Mouse (Mus musculus): ENCODE measurements at regions not wholly inside any gene's neighbourhood (a gene's known extent, or its start where the extent isn't known, plus 50 kb on each side); places are given as distances from the start of the nearest gene placed in this dataset.
"Not testable (repeated sequence)": the region's sequence is repeated elsewhere in the genome, so short reads cannot be mapped to it uniquely, and the experiment has no call there.

DNA sequence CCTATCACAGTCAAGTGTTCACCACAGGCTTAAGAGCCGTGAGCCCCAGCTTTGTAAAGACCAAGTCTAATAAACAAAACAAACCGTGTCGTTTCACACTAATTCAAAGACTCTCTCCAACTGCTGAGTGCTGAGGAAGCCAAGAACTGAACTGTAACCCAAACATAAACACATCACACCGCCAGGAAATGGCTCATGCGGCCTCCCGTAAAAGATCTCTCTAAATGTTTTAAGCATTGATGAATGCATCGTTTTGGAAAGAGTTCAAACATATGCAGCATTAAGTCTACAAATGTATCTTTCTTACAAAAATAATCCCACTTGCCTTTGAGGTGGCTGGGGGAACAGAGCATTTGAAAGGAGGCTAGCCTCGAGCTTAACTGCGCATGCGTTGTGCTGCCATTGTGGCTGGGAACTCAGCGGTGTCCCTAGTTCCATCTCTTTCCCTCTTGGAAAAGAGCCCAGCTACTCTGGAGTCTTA lies 280.7 kb downstream of the Gxylt1 start:
- DNase-seq: no peak

DNA sequence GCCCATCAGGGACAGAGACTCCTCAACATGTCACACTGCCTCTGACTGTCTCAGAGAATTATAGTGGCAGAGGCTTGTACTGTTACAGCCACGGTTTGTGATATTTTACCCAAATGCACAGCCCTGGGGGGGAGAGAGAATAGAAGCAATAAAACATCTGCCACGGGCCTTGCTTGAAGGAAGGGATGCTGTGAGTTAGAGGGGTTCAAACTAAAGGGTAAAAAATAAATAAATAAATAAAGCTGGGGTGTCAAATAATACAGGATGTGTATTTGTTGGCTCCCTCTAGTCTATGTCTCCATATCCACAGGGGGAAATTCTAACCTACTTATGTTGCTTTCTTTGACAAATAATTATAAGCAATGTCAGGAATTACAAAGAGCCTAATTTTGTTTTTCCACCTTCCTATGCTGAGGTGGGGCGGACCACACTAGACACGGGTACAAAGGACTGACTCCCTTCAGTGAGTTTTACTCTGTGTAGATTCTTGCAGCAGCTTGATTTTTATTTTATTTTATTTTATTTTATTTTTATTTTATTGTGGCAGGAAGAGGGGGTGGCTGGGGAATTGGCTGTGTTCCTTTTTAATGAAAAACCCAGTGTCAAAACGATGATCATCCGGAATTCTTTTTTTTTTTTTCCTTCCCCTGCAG lies 281.3 kb downstream of the Gxylt1 start:
- DNase-seq: no peak

- DNase-seq: no peak
These were observed 299.2 kb downstream of the Gxylt1 start for GRCm38 (mm10) chr15:92975774-92976173.

- DNase-seq: no peak
These were observed 300.0 kb downstream of the Gxylt1 start for GRCm38 (mm10) chr15:92974931-92975330.

DNA sequence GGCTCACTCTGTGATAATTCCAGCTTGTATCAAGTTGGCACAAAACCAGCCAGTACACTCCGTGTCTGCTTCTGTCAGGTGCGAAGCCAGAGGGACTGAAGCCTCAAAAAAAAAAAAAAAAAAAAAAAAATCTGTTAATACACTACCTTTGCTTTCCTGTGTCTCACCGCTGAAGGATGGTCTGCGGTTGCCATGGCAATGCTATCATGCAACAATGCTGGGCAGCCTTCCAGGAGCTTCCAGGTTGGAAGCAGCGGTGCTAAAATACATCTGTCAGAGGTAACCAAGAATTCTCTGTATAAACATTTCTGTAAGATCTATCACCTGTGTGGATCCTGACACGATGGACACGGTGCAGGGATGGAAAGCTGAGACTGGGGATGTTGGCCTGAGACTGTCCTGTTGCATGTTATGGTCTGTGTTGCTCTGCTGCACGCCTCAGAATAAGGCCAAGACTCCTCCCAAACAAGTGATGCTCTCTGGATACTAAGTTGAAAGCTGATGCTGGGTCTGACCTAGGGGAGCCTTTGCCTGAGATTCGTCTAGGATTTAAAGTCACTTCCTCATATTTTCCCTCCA lies 301.2 kb downstream of the Gxylt1 start:
- DNase-seq: no peak

GRCm38 (mm10) chr15:92965556-92965955 lies 309.4 kb downstream of the Gxylt1 start:
- no peak for DNase-seq

DNA sequence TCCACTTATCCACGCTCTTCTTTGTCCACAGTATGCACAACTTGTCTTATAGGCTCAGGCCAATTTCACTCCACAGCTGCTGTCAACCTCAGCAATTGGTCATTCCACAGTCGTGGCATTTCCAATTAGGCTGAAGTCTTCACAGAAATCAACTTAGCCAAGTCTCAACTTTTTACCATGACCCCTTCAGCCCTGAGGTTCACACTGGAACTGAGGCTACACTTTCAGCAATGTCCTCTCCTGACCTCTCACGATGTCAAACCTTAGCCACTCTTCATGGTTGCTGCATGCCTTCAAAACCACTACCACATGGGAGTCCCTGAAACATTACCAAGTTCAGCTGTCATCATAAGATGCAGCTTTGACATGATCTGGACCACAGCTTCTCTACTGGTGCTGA lies 310.1 kb downstream of the Gxylt1 start:
- DNase-seq: no peak

- no peak for DNase-seq
These were observed 310.8 kb downstream of the Gxylt1 start for GRCm38 (mm10) chr15:92964131-92964530.

GRCm38 (mm10) chr15:92950912-92951311 lies 324.1 kb downstream of the Gxylt1 start:
- not testable (repeated sequence) for DNase-seq

GRCm38 (mm10) chr15:92946216-92946615 lies 328.8 kb downstream of the Gxylt1 start:
- DNase-seq: no peak

- DNase-seq: no peak
These were observed 371.2 kb downstream of the Gxylt1 start for GRCm38 (mm10) chr15:92903821-92904220.

DNA sequence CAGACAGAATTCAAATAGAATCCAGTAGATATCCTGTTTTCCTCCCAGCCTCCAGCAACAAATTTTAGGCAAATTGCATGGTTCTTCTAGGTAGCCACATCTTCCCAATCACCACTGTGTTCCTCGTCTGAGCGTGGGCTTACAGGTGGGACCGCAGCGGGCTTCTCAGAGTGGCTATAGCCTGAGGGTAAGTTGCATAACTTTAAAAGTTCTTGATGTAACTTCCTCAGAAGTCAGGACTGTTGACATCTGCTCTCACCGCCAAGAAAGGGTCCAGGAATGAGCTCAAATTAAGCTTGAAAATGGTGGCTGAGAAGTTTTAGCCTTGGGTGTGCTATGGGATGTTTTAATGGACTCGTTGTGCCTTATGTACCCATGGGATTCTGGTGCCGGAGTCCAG lies 377.7 kb downstream of the Gxylt1 start:
- no peak for DNase-seq

DNA sequence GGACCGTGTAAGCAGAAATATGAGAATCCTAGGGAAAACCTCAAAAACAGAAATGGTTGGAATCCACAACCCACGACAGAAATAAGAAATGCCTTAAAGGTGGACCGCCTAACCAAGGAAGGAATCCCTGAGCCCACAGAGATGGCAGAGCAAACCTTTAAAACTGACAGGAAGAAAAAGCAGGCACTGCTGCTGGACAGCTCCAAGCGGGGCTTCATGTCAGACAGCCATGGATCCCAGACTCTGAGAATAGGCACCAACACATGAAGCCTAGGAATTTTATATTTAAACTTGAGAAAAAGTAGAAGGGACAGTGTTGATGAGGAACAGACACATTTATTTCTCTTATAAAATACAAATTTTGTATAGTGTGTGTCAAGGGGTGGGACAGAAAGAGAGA lies 379.1 kb downstream of the Gxylt1 start:
- DNase-seq: no peak

DNA sequence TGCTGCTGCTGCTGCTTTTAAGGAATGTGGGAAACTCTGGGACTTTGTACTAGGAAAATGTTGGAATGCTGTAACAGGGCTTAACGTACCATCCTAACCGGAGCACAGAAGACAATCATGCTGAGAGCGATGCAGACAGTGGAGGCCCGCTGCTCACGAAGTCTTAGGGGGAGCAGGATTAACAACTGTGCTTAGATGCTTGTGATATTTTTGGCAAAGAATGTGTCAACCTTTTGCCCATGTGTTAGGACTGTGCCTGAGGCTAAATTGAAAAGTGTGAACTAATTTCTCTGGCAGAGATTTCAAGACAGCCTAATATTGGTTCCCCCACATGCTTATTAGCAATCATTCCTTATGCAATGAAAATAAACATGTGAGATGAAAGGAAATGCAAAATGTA lies 398.5 kb downstream of the Gxylt1 start:
- no peak for DNase-seq

DNA sequence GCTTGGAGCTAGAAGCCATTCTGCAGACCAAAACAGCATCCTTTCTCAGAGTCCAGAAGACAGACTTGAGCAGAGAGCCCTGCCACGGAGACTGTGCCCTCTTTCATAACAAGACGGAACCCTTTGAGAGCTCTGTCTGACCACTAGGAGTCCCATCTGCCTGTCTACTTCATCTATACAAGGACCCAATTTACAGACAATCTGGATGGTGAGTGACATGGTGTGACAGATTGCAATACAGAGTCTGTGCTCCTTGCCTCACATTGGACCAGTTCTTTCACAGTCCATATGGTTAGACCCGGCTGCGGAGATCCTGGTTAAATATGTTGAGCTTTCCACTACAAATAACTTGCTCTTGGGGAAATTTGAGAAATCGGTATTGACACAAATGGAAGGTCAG lies 410.9 kb downstream of the Gxylt1 start:
- no peak for DNase-seq

- no peak for DNase-seq
These were observed 424.1 kb downstream of the Gxylt1 start for GRCm38 (mm10) chr15:92850854-92851253.

GRCm38 (mm10) chr15:92840035-92840434 lies 434.9 kb downstream of the Gxylt1 start:
- no peak for DNase-seq

- DNase-seq: no peak
These were observed 435.4 kb downstream of the Gxylt1 start for GRCm38 (mm10) chr15:92839611-92840010.

- no peak for DNase-seq
These were observed 429.5 kb downstream of the Pdzrn4 start for GRCm38 (mm10) chr15:92826136-92826535.
